Mouse (Mus musculus) cerebellum, adult 2 months (tissue): ENCODE data around the gene Hif3a.
A peak's percentile ranks its signal among the peaks of the same experiment; 100 is the strongest.

Experiments used
- CTCF ChIP-seq: fragments of 200-500 bp; IDR thresholded peaks from 2 replicates; pipeline ENCODE4 v1.5.1; 2011; ENCODE audit warnings: low read depth, mild to moderate bottlenecking, control low read depth, low read length, moderate library complexity, borderline replicate concordance; ENCODE audit not compliant: insufficient read depth
- POLR2A ChIP-seq: fragments of 200-500 bp; IDR thresholded peaks from 2 replicates; pipeline ENCODE4 v1.6.1; 2011; ENCODE audit warnings: low read length, control low read depth, borderline replicate concordance; ENCODE audit not compliant: insufficient read depth

DNA sequence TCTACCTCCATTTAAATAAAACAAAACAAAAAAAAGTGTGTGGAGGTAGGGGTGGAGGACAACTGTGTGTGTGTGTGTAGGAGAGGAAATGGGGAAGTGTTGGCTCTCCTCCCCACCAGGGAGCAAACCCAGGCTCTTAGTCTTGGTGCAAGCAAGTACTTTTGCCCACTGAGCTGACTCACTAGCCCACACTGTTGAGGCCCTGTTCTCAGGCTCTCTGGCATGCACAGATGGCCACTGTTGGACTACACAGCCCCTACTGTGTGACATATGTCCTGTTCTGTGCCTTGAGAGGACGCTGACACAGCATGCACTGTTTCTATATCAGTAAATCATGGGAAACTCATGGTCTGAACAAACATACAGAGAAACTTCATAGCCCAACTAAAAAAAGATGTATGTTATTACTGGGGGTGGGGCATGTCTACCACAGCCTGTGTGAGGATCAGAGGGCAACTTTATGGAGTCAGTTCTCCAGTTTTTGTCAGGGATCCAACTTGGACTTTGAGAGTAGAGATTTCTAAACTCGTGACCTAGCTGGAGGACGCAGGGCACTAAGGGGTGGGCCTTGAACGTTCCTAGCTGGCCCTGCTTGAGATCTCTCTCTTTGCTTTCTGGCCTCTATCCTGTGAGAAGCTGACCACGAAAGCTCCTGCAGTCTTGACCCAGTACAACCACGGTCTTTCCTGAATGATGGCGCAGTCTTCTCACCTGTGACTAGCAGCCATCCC, 58.8 kb downstream of the Hif3a start:
- TF ChIP-seq CTCF (no peak), POLR2A (0 out of 2 replicates have a peak, but pooled peaks have one; percentile 2)
